Mouse (Mus musculus) bone marrow, adult 2 months (tissue): ENCODE measurements at regions not wholly inside any gene's neighbourhood (a gene's known extent, or its start where the extent isn't known, plus 50 kb on each side); places are given as distances from the start of the nearest gene placed in this dataset.

Experiments used
- CTCF ChIP-seq: fragments of 200-500 bp; IDR thresholded peaks from 2 replicates; pipeline ENCODE4 v1.5.1; 2011; ENCODE audit warnings: low read length, control low read depth; ENCODE audit not compliant: control insufficient read depth, insufficient read depth
- POLR2A ChIP-seq: fragments of 200-500 bp; IDR thresholded peaks from 2 replicates; pipeline ENCODE4 v1.6.1; 2011; ENCODE audit warnings: low read depth, mild to moderate bottlenecking, control low read depth, low read length, borderline replicate concordance; ENCODE audit not compliant: control insufficient read depth

GRCm38 (mm10) chr16:86090175-86090574, 188.5 kb upstream of the Adamts5 start:
- TF ChIP-seq POLR2A (no peak), CTCF (no peak)
